Mouse (Mus musculus) bone marrow macrophage, adult 2 months (primary cell): ENCODE data around the gene Rhoj.

Source experiments
- CTCF ChIP-seq: IDR thresholded peaks from 2 replicates; pipeline ENCODE4 v1.5.1; 2012; ENCODE audit warnings: low read depth, mild to moderate bottlenecking, low read length, moderate library complexity
- POLR2A ChIP-seq: IDR thresholded peaks from 2 replicates; pipeline ENCODE4 v1.6.1; 2012; ENCODE audit warnings: mild to moderate bottlenecking, low read depth, low read length, borderline replicate concordance

DNA sequence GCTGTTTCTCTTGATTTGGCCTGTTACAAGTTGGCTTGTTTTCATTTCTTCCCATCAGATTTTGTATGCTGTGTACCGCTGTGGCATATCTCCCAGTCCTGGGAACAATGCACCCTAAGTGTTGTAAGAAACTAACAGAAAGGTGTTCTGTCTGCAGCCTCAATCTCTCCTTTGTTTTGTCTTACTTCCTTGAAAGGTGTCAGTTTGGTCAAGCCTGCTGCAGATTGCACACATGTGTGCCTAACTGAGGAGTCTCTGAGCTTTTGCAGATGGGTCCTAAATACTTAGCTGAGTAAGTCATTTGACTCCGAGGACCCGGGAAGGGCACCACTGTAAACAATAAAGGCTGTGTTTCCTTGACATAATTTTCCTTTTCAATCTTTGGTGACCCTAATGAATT, 88.5 kb downstream of the Rhoj start:
- TF ChIP-seq POLR2A (no peak), CTCF (no peak)
